8 mouse cellular contexts compared by ENCODE assay signal in the genomic region with DNA sequence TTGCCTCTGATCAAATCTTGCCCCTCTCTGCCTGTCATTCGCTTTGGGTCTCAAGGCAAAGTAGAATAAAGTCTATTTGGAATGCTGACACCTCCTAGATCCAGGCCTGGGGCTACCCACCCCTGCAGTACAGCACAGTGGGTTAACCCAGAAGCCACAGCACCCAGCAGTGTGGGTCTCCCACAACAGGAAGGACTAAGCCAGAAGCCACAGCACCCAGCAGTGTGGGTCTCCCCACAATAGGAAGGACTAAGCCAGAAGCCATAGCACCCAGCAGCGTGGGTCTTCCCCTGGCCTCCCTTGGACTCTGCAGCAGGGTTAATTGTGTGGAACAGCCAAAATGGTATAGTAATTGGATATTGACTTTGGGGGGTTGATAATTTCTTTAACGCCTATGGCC.
DNase-seq lines count a peak whose midpoint lies in the region; ATAC-seq and TF ChIP-seq lines count a peak whose summit lies in the region.
"Had no signal": no experiment of that assay in that cellular context is flagged by ENCODE, and none has a peak within 500 bp of the region (broad histone marks: within the 10 kb centered on the region; RNA-seq: fewer than 3 reads in every experiment).

No protein-coding gene starts in this region.

- no peak overlapping the region for H3K4me3 ChIP-seq in hindbrain, embryonic 11.5 days (ENCODE audit: low read depth, low read length)
- no peak overlapping the region for H3K4me3 ChIP-seq in hindbrain, embryonic 10.5 days
- no peak overlapping the region for H3K4me3 ChIP-seq in embryonic fibroblast, embryonic 13.5 days (ENCODE audit: insufficient read depth, low read length)
- H3K4me3 ChIP-seq in intestine, embryonic 16.5 days (ENCODE audit: low read length), result no peak overlapping the region
- H3K4me3 ChIP-seq in myocyte, result no peak overlapping the region

- ATAC-seq in hindbrain, embryonic 11.5 days (ENCODE audit: low FRiP score), result no peak; the same call in 1 of the 2 replicates
- no peak for ATAC-seq in intestine, embryonic 16.5 days
- no peak for ATAC-seq in erythroid progenitor cell, adult 5-6 weeks (replicated peaks; ENCODE audit: low FRiP score, poor library complexity, severe bottlenecking)

- H3K27ac ChIP-seq in hindbrain, embryonic 11.5 days (ENCODE audit: low read depth, low read length), result no peak overlapping the region
- H3K27ac ChIP-seq in hindbrain, embryonic 10.5 days, result no peak overlapping the region
- peak overlapping the region; percentile 49; the same call in 1 of the 2 replicates for H3K27ac ChIP-seq in embryonic fibroblast, embryonic 13.5 days (ENCODE audit: insufficient read depth, low read length)
- H3K27ac ChIP-seq in intestine, embryonic 16.5 days (ENCODE audit: low read length), result peak overlapping the region; percentile 21

- no peaks in the 10 kb centered on the region for H3K9me3 ChIP-seq in hindbrain, embryonic 11.5 days (ENCODE audit: control insufficient read depth, low read length)
- no peaks in the 10 kb centered on the region for H3K9me3 ChIP-seq in hindbrain, embryonic 10.5 days
- H3K9me3 ChIP-seq in intestine, embryonic 16.5 days (ENCODE audit: control insufficient read depth, low read length), result no peaks in the 10 kb centered on the region
- H3K9me3 ChIP-seq: G1E had no signal

- H3K36me3 ChIP-seq in hindbrain, embryonic 11.5 days (ENCODE audit: control insufficient read depth, insufficient read depth, low read length), result no peaks in the 10 kb centered on the region
- no peaks in the 10 kb centered on the region for H3K36me3 ChIP-seq in hindbrain, embryonic 10.5 days
- H3K36me3 ChIP-seq in intestine, embryonic 16.5 days (ENCODE audit: control insufficient read depth, insufficient read depth, low read length), result no peaks in the 10 kb centered on the region
- peaks cover 11% of the 10 kb centered on the region for H3K36me3 ChIP-seq in myocyte (ENCODE audit: control insufficient read depth, insufficient read depth)

- peak overlapping the region; percentile 31; the same call in 1 of the 2 replicates for H3K4me2 ChIP-seq in hindbrain, embryonic 11.5 days (replicated peaks; ENCODE audit: low read depth, low read length)
- H3K4me2 ChIP-seq in intestine, embryonic 16.5 days (ENCODE audit: low read depth, low read length), result no peak overlapping the region
- H3K4me2 ChIP-seq in myocyte (ENCODE audit: low read depth), result peak overlapping the region; percentile 66

- no peak overlapping the region for H3ac ChIP-seq in myocyte (ENCODE audit: control insufficient read depth, insufficient read length)

- no peak for TF ChIP-seq CTCF in embryonic fibroblast, embryonic 13.5 days (IDR thresholded peaks at IDR 0.05; ENCODE audit: borderline replicate concordance, insufficient read depth, low read length)

- no peaks in the 10 kb centered on the region for H3K27me3 ChIP-seq in hindbrain, embryonic 11.5 days (ENCODE audit: control insufficient read depth, insufficient read depth, low read length)
- no peaks in the 10 kb centered on the region for H3K27me3 ChIP-seq in hindbrain, embryonic 10.5 days (ENCODE audit: insufficient read depth, poor library complexity, severe bottlenecking)
- no peaks in the 10 kb centered on the region for H3K27me3 ChIP-seq in intestine, embryonic 16.5 days (replicated peaks; ENCODE audit: control insufficient read depth, insufficient read depth, low read length)
- H3K27me3 ChIP-seq in myocyte (ENCODE audit: control insufficient read depth, insufficient read depth, insufficient read length), result no peaks in the 10 kb centered on the region

- peaks cover 60% of the 10 kb centered on the region for H3K79me2 ChIP-seq in myocyte (ENCODE audit: control insufficient read depth, insufficient read depth)

- 75% methylated on average over 3 of the region's 3 CpGs for WGBS in hindbrain, embryonic 11.5 days
- WGBS in hindbrain, embryonic 10.5 days, result 72% methylated on average over 3 of the region's 3 CpGs
- 76% methylated on average over 3 of the region's 3 CpGs for WGBS in intestine, embryonic 16.5 days

- TF ChIP-seq POLR2A in embryonic fibroblast, embryonic 13.5 days (IDR thresholded peaks at IDR 0.05; ENCODE audit: low read depth, low read length), result no peak
- TF ChIP-seq POLR2A in myocyte (IDR thresholded peaks at IDR 0.05; ENCODE audit: insufficient read length, low read depth), result no peak

- H3K9ac ChIP-seq in hindbrain, embryonic 11.5 days (ENCODE audit: low read depth, low read length), result no peak overlapping the region
- peak overlapping the region; percentile 6; the same call in 1 of the 2 replicates for H3K9ac ChIP-seq in intestine, embryonic 16.5 days (ENCODE audit: low read depth, low read length)

- H3K4me1 ChIP-seq in hindbrain, embryonic 11.5 days (replicated peaks; ENCODE audit: control insufficient read depth, insufficient read depth, low read length), result 0 out of 2 replicates have a peak, but pooled peaks cover 2% of the 10 kb centered on the region
- H3K4me1 ChIP-seq in hindbrain, embryonic 10.5 days (replicated peaks), result peaks cover 18% of the 10 kb centered on the region
- H3K4me1 ChIP-seq in embryonic fibroblast, embryonic 13.5 days (ENCODE audit: control insufficient read depth, insufficient read depth, low read length), result peaks cover 13% of the 10 kb centered on the region
- peaks cover 22% of the 10 kb centered on the region for H3K4me1 ChIP-seq in intestine, embryonic 16.5 days (ENCODE audit: control insufficient read depth, insufficient read depth, low read length)

- no peak for DNase-seq in hindbrain, embryonic 11.5 days (ENCODE audit: low spot score)
- DNase-seq in hindbrain, embryonic 10.5 days (ENCODE audit: low spot score), result no peak
- no peak for DNase-seq in urinary bladder, postnatal 14 days (ENCODE audit: low spot score)

TF ChIP-seq in myocyte, 11 proteins besides CTCF, POLR2A, EP300 and RAD21:
- no peak for TF ChIP-seq MYOD1 (IDR thresholded peaks at IDR 0.05; ENCODE audit: control insufficient read depth in 1 of 3, insufficient read length in 2 of 3, low read depth in 2 of 3)
- TF ChIP-seq USF1 (IDR thresholded peaks at IDR 0.05; ENCODE audit: low read depth), result no peak
- TF ChIP-seq SRF (IDR thresholded peaks at IDR 0.05; ENCODE audit: control insufficient read depth, insufficient read length, low read depth), result no peak
TF ChIP-seq in myocyte: peak in this region for 0.

Comparison
In these comparisons a context has a peak if more than half of its experiments do, and no peak if none do; other contexts are left out.
1. H3K27ac ChIP-seq: peak in embryonic fibroblast, embryonic 13.5 days (single experiment) and intestine, embryonic 16.5 days (single experiment); none in hindbrain, embryonic 11.5 days (single experiment) and hindbrain, embryonic 10.5 days (single experiment).